Mouse (Mus musculus) mouse embryonic stem cell (cell line): Measurements from ENCODE around the gene Defb19.

ENCODE experiments used
- in situ Hi-C, 2 experiments: fragments of 300-500 bp; cut with MboI; formaldehyde crosslinking; loops; 1 replicate in 1 of 2; 3 replicates in 1 of 2; pipeline ENCODE4 v1.14.3; 2019 to 2020; ENCODE audit warnings: low sequenced_read_pairs in 2 of 2, low pct_unique_long_range_greater_than_20kb in 1 of 2, mixed read lengths in 1 of 2; ENCODE audit not compliant: unreplicated experiment in 1 of 2

The Defb19 gene

DNA sequence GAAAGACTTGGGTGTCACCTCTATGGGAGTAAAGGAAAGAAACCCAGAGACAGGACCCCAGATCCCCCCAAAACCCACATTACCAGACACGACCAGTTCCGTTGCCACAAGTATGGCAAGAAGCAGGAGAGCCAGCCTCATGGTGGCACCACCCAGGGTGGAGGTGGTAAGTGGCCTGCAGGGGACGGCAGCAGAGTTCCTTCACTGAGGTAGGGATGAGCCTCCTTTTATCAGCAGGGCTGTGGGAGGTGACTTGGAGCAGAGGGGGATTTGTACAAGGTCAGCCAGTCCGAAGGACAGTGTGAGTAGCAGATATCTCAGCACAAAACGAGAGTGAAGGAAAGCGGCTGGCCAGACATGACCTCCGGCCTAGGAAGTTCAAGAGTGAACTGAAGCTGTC lies at the start of gene Defb19:
Defb19 (minus strand) TSS at position 206 of the 400 bp plus-strand sequence.
- in situ Hi-C loops, result no loop called here

GRCm38 (mm10) chr2:152629904-152630303 lies 49.8 kb upstream of the Defb19 start:
- in situ Hi-C loops, result no loop called here

GRCm38 (mm10) chr2:152629239-152629638 lies 49.1 kb upstream of the Defb19 start:
- in situ Hi-C loops, result no loop called here

DNA sequence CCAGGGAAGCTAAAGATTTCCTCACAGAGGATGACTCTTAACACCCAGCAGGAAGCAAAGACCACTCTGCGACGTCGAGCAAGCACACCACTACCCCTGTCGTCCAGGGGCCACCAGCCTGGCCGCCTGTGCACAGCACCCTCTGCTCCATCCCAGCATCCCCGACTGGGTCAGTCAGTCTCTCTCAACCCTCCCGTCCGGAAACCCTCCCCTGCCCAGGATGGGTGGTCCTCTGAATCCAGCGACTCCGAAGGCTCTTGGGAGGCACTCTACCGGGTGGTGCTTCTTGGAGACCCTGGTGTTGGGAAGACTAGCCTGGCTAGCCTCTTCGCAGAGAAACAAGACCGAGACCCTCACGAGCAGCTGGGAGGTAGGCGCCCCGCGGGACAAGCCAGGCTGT lies 48.0 kb upstream of the Defb19 start:
- in situ Hi-C loops, result no loop called here

DNA sequence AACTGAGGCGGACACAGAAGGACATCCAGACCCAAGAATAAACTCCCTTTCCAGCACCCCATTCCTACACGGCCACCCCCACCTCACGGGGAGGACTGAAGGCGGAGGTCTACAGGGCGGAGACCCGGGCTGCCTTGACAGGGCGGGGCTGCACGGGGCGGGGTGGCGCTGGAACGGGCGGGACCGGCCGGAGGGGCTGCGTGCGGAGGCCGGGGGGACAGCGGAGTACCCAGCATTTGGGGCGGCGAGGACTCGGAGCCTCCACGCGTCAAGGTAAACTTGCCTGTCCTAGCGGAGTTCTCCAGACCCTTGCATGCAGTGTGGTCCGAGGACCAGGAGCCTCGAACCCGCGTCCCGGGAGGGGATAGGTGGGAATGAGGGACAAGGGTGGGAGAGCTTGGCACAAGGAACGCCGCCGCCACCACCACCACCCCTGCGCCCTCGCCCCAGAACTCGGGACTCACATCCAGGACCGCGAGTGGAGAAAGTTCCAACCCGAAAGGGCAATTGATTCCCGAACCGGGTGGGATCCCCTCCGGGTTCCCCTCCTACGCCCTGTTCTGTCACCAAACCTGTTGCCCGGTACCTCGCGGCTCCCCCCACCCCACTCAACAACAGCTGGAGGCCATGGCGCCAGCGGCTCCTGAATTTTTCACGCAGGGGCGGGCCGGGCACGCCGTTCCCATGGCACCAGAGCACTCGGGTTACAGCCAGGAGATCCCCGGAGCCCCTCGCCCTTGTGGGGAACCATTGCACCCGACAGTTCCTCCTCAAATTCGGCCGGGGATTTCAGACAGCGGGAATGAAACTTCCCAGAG lies 46.9 kb upstream of the Defb19 start, which contains the start of gene Rem1:
Rem1 (plus strand) TSS at position 178 of the 818 bp plus-strand sequence.
- in situ Hi-C loops, result no loop called here

GRCm38 (mm10) chr2:152625256-152625655 lies 45.1 kb upstream of the Defb19 start:
- in situ Hi-C loops, result no loop called here

DNA sequence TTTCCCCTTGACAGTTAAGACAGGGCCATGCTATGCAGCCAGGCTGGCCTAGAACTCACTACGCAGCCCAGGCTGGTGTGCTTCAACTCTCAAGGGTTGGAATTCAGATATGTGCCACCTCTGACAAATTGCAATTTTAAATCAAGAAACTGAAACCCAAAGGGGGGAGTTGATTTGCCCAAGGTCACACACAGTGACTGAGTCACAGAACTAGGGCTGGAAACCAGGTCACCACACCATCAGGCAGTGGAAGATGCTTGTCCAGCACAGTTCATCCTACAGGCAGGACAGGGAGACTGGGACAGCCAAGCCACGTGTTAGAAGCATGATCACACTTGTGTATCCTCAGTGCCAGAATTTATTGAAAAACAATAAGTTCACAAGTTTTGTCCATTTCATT lies 44.5 kb upstream of the Defb19 start:
- in situ Hi-C loops, result no loop called here

DNA sequence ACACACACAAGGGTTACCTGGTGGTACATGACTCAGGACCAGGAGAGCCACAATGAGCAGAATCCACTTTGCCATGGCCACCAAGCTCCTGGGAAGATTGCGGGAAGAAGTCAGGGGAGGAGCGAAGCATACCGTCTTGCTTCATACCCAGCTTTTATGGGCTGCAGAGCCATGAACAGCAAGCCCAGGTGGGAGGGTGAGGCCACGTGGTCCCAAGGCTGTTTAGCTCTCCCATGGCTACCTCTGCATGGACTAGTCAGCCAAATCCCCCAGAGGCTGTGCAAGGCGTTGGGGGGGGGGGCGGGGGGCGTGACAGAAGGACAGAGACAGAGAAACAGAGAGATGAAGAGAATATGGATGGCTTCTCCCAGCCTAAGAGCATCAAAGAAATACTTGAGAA lies 42.8 kb upstream of the Defb19 start, which contains the start of gene Defb25:
Defb25 (minus strand) TSS at position 101 of the 400 bp plus-strand sequence.
- in situ Hi-C loops, result no loop called here

DNA sequence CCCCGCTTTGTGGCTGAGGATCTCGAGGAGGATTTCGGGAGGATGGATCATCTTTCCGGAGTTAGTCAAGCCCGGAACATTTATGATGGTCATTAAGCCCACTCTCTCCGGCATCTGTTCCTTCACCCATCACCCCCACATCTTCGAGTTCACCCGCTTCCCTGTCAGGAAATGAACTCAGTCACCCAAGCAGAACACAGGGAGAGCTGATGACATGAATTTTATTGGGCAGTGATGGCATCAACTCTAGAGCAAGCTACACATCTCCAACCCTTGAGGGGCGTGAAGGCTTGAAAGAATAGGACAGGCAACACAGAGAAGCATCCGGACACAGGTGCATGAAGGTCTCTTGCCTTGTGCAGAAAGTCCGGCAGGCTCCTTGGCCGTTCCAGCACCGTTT lies 42.0 kb upstream of the Defb19 start:
- in situ Hi-C loops, result no loop called here

DNA sequence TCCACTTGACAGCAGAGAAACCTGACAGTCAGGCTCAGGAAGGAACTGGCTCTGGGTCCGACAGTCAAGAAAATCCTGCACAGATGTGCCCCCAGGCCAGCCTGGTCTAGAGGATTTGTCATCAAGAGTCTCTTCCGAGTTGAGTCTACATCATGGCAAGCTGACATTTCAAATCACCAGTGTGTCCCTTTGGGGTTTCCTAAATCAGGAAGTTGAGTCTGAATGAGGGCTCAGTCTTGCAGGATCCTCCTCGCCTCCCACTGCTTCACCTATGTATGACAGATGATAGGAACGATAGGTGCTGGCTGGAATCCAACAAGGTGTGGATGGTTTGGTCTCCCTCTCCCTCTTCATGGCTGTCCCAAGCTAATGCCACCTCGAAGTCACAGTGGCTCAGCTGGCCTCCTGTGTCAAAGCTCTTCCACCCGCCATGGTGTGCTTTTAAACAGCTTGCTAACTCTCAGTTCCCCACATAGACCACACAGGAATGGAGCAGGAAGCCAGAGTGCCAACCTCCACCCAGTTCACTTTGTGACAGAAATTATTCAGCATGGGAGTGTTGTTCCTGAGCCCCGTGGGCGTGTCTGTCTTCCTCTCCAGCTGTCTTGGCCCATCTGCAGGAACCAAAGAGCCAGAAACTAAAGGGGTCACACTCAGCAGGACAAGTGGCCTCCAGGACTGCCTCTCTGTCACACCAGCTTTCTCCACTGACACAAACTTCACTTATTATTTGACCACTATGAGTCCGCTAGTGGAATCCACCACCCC lies 40.4 kb upstream of the Defb19 start:
- in situ Hi-C loops, result no loop called here

- in situ Hi-C loops, result loop anchor here in 1 of 2 experiments (5.0 kb wide), 1 partner anchor 40 kb away; no protein-coding TSS in a partner anchor
These were observed 37.3 kb upstream of the Defb19 start for GRCm38 (mm10) chr2:152617374-152617773.

GRCm38 (mm10) chr2:152616470-152616869 lies 36.4 kb upstream of the Defb19 start:
- in situ Hi-C loops, result loop anchor here in 1 of 2 experiments (5.0 kb wide), 1 partner anchor 41 kb away; no protein-coding TSS in a partner anchor

DNA sequence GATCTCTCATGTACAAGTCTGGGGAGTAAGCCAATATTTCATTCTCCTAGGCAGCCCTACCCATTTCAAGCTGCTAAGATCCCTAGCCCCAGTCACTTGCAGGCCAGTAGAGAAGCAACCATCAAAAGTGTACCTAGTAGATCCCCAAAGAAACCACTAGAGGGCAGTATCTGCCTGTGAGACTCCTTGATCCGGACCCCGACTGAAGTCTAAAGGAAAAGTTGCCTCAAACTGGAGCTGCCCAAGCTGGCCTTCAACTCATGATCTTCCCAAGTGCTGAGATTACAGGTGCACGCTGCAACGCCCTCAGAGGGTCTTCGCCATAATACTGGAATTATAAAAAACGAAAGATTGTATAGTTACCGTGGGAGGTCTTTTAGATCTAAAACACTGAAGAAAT lies 35.5 kb upstream of the Defb19 start:
- in situ Hi-C loops, result loop anchor here in 1 of 2 experiments (5.0 kb wide), 1 partner anchor 42 kb away; no protein-coding TSS in a partner anchor

GRCm38 (mm10) chr2:152612193-152612592 lies 32.1 kb upstream of the Defb19 start:
- in situ Hi-C loops, result loop anchor here in 1 of 2 experiments (5.0 kb wide), 1 partner anchor 220 kb away; the partner anchor contains the start of gene Bcl2l1

DNA sequence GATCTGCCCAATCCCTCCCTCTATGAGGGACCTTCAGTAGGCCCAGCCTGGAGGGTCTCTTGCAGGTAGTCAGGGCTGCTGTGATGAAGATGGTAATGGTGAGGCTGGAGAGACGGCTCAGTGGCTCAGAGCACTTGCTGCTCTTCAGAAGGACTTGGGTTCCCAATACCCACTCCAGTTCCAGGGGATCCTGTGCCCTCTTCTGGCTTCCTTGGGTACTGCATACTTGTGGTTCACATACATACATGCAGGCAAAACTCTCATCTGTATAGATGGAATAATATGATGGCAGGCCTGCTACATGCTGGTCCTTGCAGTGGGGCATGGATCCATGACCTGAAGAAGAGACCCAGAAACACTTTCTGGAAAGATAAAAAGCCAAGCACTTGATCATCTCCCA lies 28.6 kb upstream of the Defb19 start:
- in situ Hi-C loops, result no loop called here

GRCm38 (mm10) chr2:152607746-152608145 lies 27.6 kb upstream of the Defb19 start:
- in situ Hi-C loops, result no loop called here

GRCm38 (mm10) chr2:152604057-152604456 lies 23.9 kb upstream of the Defb19 start, which contains the start of gene Defb36:
Gene Defb36, plus strand, starts transcription at chr2:152604327.
- in situ Hi-C loops, result no loop called here

DNA sequence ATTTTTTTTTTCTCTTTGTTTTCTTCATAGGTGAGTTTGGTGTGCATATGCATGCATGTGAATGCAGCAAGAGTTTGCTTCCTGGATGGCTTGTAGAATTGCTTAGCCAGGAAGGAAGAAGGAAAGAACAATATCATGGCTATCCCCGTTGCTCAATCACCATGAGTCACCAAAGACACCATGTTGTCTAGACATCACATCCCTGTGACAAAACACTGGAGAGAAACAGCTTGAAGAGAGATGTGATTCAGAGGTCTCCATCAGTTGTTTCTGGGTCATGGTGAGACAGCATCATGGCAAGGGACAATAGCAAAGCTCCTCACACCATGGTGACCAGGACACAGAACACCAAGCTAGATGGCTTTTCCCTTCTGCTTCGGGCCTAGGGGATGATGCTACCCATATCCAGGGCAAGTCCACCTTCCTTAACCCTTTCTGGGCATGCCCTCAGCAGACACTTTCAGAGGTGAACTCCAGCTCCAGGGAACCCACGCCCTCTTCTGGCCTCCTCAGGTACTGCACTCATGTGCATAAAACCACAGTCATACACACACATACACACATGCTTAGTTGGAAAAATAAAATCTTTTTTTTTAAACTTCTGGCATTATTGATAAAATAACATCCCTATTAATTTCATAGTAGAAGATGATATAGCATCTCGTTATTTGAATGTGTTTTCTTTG lies 21.3 kb upstream of the Defb19 start:
- in situ Hi-C loops, result no loop called here

GRCm38 (mm10) chr2:152600076-152600475 lies 20.0 kb upstream of the Defb19 start:
- in situ Hi-C loops, result no loop called here
